Mouse (Mus musculus): ENCODE data around the gene Sec61a2. TPM values are rescaled to one million over a fixed set of nuclear protein-coding genes. Genes with fewer than 3 reads are reported as not detected.

The Sec61a2 gene
- polyA plus RNA-seq, 1 experiment, result 23.3 TPM

DNA sequence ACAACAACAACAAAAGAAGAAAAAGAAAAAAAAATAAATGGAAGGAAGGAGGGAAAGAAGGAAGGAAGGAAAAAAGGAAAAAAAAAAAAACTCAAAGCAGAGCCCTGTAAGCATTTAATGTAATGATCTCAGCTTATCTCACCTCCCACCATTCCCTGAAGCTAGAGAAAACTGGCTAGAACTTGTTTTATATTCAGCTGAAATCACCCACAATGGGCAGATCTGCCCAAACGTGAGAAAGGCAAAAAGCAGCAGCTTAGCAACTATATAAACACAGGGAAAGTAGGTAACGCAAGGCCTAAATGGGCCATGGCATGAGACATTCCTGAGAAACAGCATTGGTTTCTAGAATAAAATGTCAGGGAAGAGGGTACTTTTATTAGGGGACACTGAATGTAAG lies 5.8 kb downstream of the Sec61a2 start:
- Histone ChIP-seq H3K4me3 (ENCODE audit: insufficient read depth, low read depth, low read length) (no peak overlapping the region), H3K4me1 (ENCODE audit: control insufficient read depth, insufficient read depth, low read length) (peaks cover 4% of the 10 kb centered on the region; the same call in 1 of the 2 replicates), H3K27ac (ENCODE audit: insufficient read depth, low read depth, low read length) (no peak overlapping the region), H3K27me3 (replicated peaks; ENCODE audit: control insufficient read depth, insufficient read depth, low read length) (no peaks in the 10 kb centered on the region), H3K36me3 (ENCODE audit: control insufficient read depth, insufficient read depth, low read length) (peaks cover 9% of the 10 kb centered on the region)
- no peak for TF ChIP-seq CTCF (conservative IDR thresholded peaks at IDR 0.05; ENCODE audit: insufficient read depth, insufficient read length, low read depth, low read length)
- no peak for TF ChIP-seq POLR2A (IDR thresholded peaks at IDR 0.05; ENCODE audit: low read depth, low read length)
- no peak for DNase-seq
- WGBS, result 58% methylated on average over 2 of the region's 2 CpGs

GRCm38 (mm10) chr2:5888865-5889264 lies 6.4 kb downstream of the Sec61a2 start:
- TF ChIP-seq POLR2A (IDR thresholded peaks at IDR 0.05; ENCODE audit: low read depth, low read length) (no peak), CTCF (conservative IDR thresholded peaks at IDR 0.05; ENCODE audit: insufficient read depth, insufficient read length, low read depth, low read length) (no peak)
- 80% methylated on average over 5 of the region's 5 CpGs for WGBS
- no peaks in the 10 kb centered on the region for H3K4me1 ChIP-seq (ENCODE audit: control insufficient read depth, insufficient read depth, low read length)
- DNase-seq, result no peak
- H3K27me3 ChIP-seq (replicated peaks; ENCODE audit: control insufficient read depth, insufficient read depth, low read length), result no peaks in the 10 kb centered on the region
- H3K4me3 ChIP-seq (ENCODE audit: insufficient read depth, low read depth, low read length), result no peak overlapping the region
- no peak overlapping the region for H3K27ac ChIP-seq (ENCODE audit: insufficient read depth, low read depth, low read length)
- peaks cover 9% of the 10 kb centered on the region for H3K36me3 ChIP-seq (ENCODE audit: control insufficient read depth, insufficient read depth, low read length)

DNA sequence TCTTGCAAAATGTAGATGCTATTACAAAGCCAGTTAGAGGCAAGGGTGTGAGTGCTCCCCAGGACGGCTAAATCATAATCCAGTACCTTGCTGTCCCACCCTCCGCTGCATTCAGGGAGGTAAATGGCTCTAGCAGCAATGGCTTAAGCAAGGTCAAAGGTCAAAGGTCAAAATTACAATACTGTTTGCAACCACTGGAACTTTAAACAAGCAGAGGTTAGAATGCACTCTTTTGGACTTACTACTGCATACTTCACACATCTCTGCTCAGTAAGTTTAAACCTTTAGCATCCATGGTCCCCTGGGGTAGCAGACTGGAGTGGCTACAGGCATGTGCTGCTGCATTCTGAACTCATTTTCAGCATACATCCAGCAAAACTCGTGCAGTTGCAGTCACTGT lies 17.8 kb downstream of the Sec61a2 start:
- TF ChIP-seq CTCF (conservative IDR thresholded peaks at IDR 0.05; ENCODE audit: insufficient read depth, insufficient read length, low read depth, low read length) (no peak), POLR2A (IDR thresholded peaks at IDR 0.05; ENCODE audit: low read depth, low read length) (no peak)
- WGBS, result 59% methylated on average over 3 of the region's 3 CpGs
- Histone ChIP-seq H3K4me1 (ENCODE audit: control insufficient read depth, insufficient read depth, low read length) (no peaks in the 10 kb centered on the region; the same call in 1 of the 2 replicates), H3K27ac (ENCODE audit: insufficient read depth, low read depth, low read length) (no peak overlapping the region), H3K4me3 (ENCODE audit: insufficient read depth, low read depth, low read length) (no peak overlapping the region), H3K27me3 (replicated peaks; ENCODE audit: control insufficient read depth, insufficient read depth, low read length) (no peaks in the 10 kb centered on the region), H3K36me3 (ENCODE audit: control insufficient read depth, insufficient read depth, low read length) (peaks cover 6% of the 10 kb centered on the region; the same call in 1 of the 2 replicates)
- peak; percentile 21 for DNase-seq

DNA sequence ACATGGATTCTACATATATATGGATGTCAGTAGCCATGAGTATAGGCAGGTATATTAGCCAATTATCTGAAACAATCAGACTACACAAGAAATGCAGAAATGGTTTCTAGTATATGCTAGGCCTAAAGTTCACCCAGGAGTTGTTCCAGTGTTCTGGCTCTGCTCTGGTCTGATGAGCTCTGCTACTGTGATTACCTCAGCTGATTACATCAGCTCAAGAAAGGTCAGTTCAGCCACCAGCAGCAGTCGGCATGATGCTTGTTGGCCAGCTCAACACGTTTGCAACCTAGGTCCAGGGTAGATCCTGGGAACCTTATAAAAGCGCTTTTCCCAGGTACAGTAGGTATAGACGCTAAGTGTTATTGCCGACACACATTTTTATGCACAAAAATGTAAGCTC lies 25.5 kb downstream of the Sec61a2 start:
- no peaks in the 10 kb centered on the region for H3K27me3 ChIP-seq (replicated peaks; ENCODE audit: control insufficient read depth, insufficient read depth, low read length)
- no peak overlapping the region for H3K4me3 ChIP-seq (ENCODE audit: insufficient read depth, low read depth, low read length)
- peaks cover 3% of the 10 kb centered on the region; the same call in 1 of the 2 replicates for H3K36me3 ChIP-seq (ENCODE audit: control insufficient read depth, insufficient read depth, low read length)
- H3K4me1 ChIP-seq (ENCODE audit: control insufficient read depth, insufficient read depth, low read length), result no peaks in the 10 kb centered on the region
- no peak for DNase-seq
- TF ChIP-seq POLR2A (IDR thresholded peaks at IDR 0.05; ENCODE audit: low read depth, low read length) (no peak), CTCF (conservative IDR thresholded peaks at IDR 0.05; ENCODE audit: insufficient read depth, insufficient read length, low read depth, low read length) (no peak)
- 82% methylated on average over 5 of the region's 5 CpGs for WGBS
- no peak overlapping the region for H3K27ac ChIP-seq (ENCODE audit: insufficient read depth, low read depth, low read length)

GRCm38 (mm10) chr2:5867681-5868080 lies 27.6 kb downstream of the Sec61a2 start:
- H3K36me3 ChIP-seq (ENCODE audit: control insufficient read depth, insufficient read depth, low read length), result 0 out of 2 replicates have a peak, but pooled peaks cover 2% of the 10 kb centered on the region

GRCm38 (mm10) chr2:5862834-5863233 lies 32.4 kb downstream of the Sec61a2 start, which contains the start of gene Gm13199:
Gene Gm13199 (minus strand): TSS chr2:5862934.
- no peaks in the 10 kb centered on the region; the same call in 1 of the 2 replicates for H3K36me3 ChIP-seq (ENCODE audit: control insufficient read depth, insufficient read depth, low read length)
- 95% methylated on average over 3 of the region's 3 CpGs for WGBS
- TF ChIP-seq POLR2A (IDR thresholded peaks at IDR 0.05; ENCODE audit: low read depth, low read length) (no peak), CTCF (conservative IDR thresholded peaks at IDR 0.05; ENCODE audit: insufficient read depth, insufficient read length, low read depth, low read length) (no peak)

More at GRCm38 (mm10) chr2:5867681-5868080, 27.6 kb downstream of the Sec61a2 start:
- no peaks in the 10 kb centered on the region for H3K27me3 ChIP-seq (replicated peaks; ENCODE audit: control insufficient read depth, insufficient read depth, low read length)
- no peak overlapping the region for H3K27ac ChIP-seq (ENCODE audit: insufficient read depth, low read depth, low read length)
- WGBS, result 80% methylated on average over 2 of the region's 2 CpGs
- TF ChIP-seq POLR2A (IDR thresholded peaks at IDR 0.05; ENCODE audit: low read depth, low read length), result no peak
- TF ChIP-seq CTCF (conservative IDR thresholded peaks at IDR 0.05; ENCODE audit: insufficient read depth, insufficient read length, low read depth, low read length), result no peak
- H3K4me1 ChIP-seq (ENCODE audit: control insufficient read depth, insufficient read depth, low read length), result no peaks in the 10 kb centered on the region
- DNase-seq, result no peak
- no peak overlapping the region for H3K4me3 ChIP-seq (ENCODE audit: insufficient read depth, low read depth, low read length)

DNA sequence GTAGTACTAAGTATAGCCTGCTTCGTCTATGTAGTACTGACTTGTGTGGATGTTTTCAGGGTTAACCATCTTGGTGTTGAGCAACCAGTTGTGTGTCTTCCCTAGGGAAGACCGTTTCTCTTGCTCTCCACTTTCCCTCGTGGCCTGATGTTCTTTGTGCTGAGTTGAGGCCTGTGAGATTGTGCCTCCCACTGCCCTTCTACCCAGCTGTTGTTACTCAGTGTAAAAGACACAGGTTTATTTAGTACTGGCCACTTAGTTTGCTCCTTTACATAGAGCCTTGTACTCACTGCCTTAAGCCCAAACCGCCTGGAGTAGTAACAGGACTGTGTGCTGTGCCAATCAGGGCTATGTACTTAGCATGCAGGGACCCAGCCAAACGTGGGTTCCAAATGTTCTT lies 43.4 kb downstream of the Sec61a2 start:
- Histone ChIP-seq H3K27ac (ENCODE audit: insufficient read depth, low read depth, low read length) (no peak overlapping the region), H3K4me3 (ENCODE audit: insufficient read depth, low read depth, low read length) (no peak overlapping the region), H3K36me3 (ENCODE audit: control insufficient read depth, insufficient read depth, low read length) (no peaks in the 10 kb centered on the region), H3K27me3 (replicated peaks; ENCODE audit: control insufficient read depth, insufficient read depth, low read length) (no peaks in the 10 kb centered on the region), H3K4me1 (ENCODE audit: control insufficient read depth, insufficient read depth, low read length) (no peaks in the 10 kb centered on the region)
- no peak for DNase-seq
- 78% methylated on average over 5 of the region's 5 CpGs for WGBS
- TF ChIP-seq CTCF (conservative IDR thresholded peaks at IDR 0.05; ENCODE audit: insufficient read depth, insufficient read length, low read depth, low read length), result no peak
- TF ChIP-seq POLR2A (IDR thresholded peaks at IDR 0.05; ENCODE audit: low read depth, low read length), result no peak

More at GRCm38 (mm10) chr2:5862834-5863233, 32.4 kb downstream of the Sec61a2 start, which contains the start of gene Gm13199:
- no peak within 1 kb of the TSS for H3K27ac ChIP-seq (ENCODE audit: insufficient read depth, low read depth, low read length)
- no peak for DNase-seq
- H3K27me3 ChIP-seq (replicated peaks; ENCODE audit: control insufficient read depth, insufficient read depth, low read length), result no peaks in the 10 kb centered on the region
- no peaks in the 10 kb centered on the region for H3K4me1 ChIP-seq (ENCODE audit: control insufficient read depth, insufficient read depth, low read length)
- no peak within 1 kb of the TSS for H3K4me3 ChIP-seq (ENCODE audit: insufficient read depth, low read depth, low read length)
